Mouse (Mus musculus) splenic B cell, adult 2 months (primary cell): ENCODE results near the gene Bicc1.

Experiments used
- DNase-seq: peaks from one replicate; pipeline ENCODE4 v3.0.0-alpha.2; 2011; ENCODE audit warnings: low read depth, low spot score
- H3K27me3 ChIP-seq: 2 replicates; pipeline ENCODE4 v1.6.1; 2012; ENCODE audit warnings: mild to moderate bottlenecking, low read length, moderate library complexity, mixed read lengths; ENCODE audit not compliant: control insufficient read depth, poor library complexity, insufficient read depth, severe bottlenecking
- H3K36me3 ChIP-seq: 2 replicates; pipeline ENCODE4 v1.6.1; 2012; ENCODE audit warnings: mild to moderate bottlenecking, low read length, moderate library complexity, mixed read lengths; ENCODE audit not compliant: control insufficient read depth, poor library complexity, insufficient read depth, severe bottlenecking

Gene Bicc1

GRCm38 (mm10) chr10:71078856-71079255, 80.6 kb downstream of the Bicc1 start:
- H3K27me3 ChIP-seq, result no peaks in the 10 kb centered on the region
- no peaks in the 10 kb centered on the region for H3K36me3 ChIP-seq
- no peak for DNase-seq

- DNase-seq, result no peak
- no peaks in the 10 kb centered on the region for H3K27me3 ChIP-seq
- no peaks in the 10 kb centered on the region for H3K36me3 ChIP-seq
Measured at GRCm38 (mm10) chr10:71065009-71065408, 94.5 kb downstream of the Bicc1 start.

- no peak for DNase-seq
- Histone ChIP-seq H3K27me3 (no peaks in the 10 kb centered on the region), H3K36me3 (no peaks in the 10 kb centered on the region)
Measured at GRCm38 (mm10) chr10:71064576-71064975, 94.9 kb downstream of the Bicc1 start.

GRCm38 (mm10) chr10:71062151-71062550, 97.3 kb downstream of the Bicc1 start:
- Histone ChIP-seq H3K27me3 (no peaks in the 10 kb centered on the region), H3K36me3 (no peaks in the 10 kb centered on the region)
- no peak for DNase-seq

GRCm38 (mm10) chr10:71060269-71060668, 99.2 kb downstream of the Bicc1 start:
- H3K36me3 ChIP-seq, result no peaks in the 10 kb centered on the region
- DNase-seq, result no peak
- H3K27me3 ChIP-seq, result no peaks in the 10 kb centered on the region

- no peaks in the 10 kb centered on the region for H3K36me3 ChIP-seq
- DNase-seq, result no peak
Measured at GRCm38 (mm10) chr10:71058616-71059247, 100.8 kb downstream of the Bicc1 start.

GRCm38 (mm10) chr10:71058070-71058469, 101.4 kb downstream of the Bicc1 start:
- DNase-seq, result no peak
- no peaks in the 10 kb centered on the region for H3K27me3 ChIP-seq
- H3K36me3 ChIP-seq, result no peaks in the 10 kb centered on the region

More at GRCm38 (mm10) chr10:71058616-71059247, 100.8 kb downstream of the Bicc1 start:
- no peaks in the 10 kb centered on the region for H3K27me3 ChIP-seq

GRCm38 (mm10) chr10:71052748-71053147, 106.8 kb downstream of the Bicc1 start:
- H3K27me3 ChIP-seq, result no peaks in the 10 kb centered on the region
- DNase-seq, result no peak
- H3K36me3 ChIP-seq, result no peaks in the 10 kb centered on the region

GRCm38 (mm10) chr10:71052208-71052607, 107.3 kb downstream of the Bicc1 start:
- H3K27me3 ChIP-seq, result no peaks in the 10 kb centered on the region
- no peaks in the 10 kb centered on the region for H3K36me3 ChIP-seq
- no peak for DNase-seq

GRCm38 (mm10) chr10:71050722-71051333, 108.7 kb downstream of the Bicc1 start:
- H3K27me3 ChIP-seq, result no peaks in the 10 kb centered on the region
- no peak for DNase-seq
- H3K36me3 ChIP-seq, result no peaks in the 10 kb centered on the region

GRCm38 (mm10) chr10:71049294-71049693, 110.2 kb downstream of the Bicc1 start:
- Histone ChIP-seq H3K27me3 (no peaks in the 10 kb centered on the region), H3K36me3 (no peaks in the 10 kb centered on the region)
- DNase-seq, result no peak

GRCm38 (mm10) chr10:71044410-71044809, 115.1 kb downstream of the Bicc1 start:
- no peaks in the 10 kb centered on the region for H3K36me3 ChIP-seq
- no peaks in the 10 kb centered on the region for H3K27me3 ChIP-seq
- DNase-seq, result no peak

- H3K27me3 ChIP-seq, result no peaks in the 10 kb centered on the region
- H3K36me3 ChIP-seq, result no peaks in the 10 kb centered on the region
- DNase-seq, result no peak
Measured at GRCm38 (mm10) chr10:71041874-71042273, 117.6 kb downstream of the Bicc1 start.

- DNase-seq, result no peak
- Histone ChIP-seq H3K27me3 (no peaks in the 10 kb centered on the region), H3K36me3 (no peaks in the 10 kb centered on the region)
Measured at GRCm38 (mm10) chr10:71036484-71036883, 123.0 kb downstream of the Bicc1 start.

GRCm38 (mm10) chr10:71028996-71029395, 130.5 kb downstream of the Bicc1 start:
- DNase-seq, result no peak
- Histone ChIP-seq H3K27me3 (no peaks in the 10 kb centered on the region), H3K36me3 (no peaks in the 10 kb centered on the region)
